Mouse (Mus musculus) ES-E14 (cell line): ENCODE measurements around the gene Ptprk. TPM values are rescaled to one million over a fixed set of nuclear protein-coding genes. Genes with fewer than 3 reads are reported as not detected.

Experiments
- DNase-seq: peaks from one replicate; pipeline ENCODE4 v3.0.0-alpha.2; 2013; ENCODE audit warnings: low read depth, low spot score
- H3K27ac ChIP-seq: 2 replicates; pipeline ENCODE4 v1.5.1; 2012; ENCODE audit warnings: low read depth, mild to moderate bottlenecking, low read length, moderate library complexity, mixed read lengths; ENCODE audit not compliant: poor library complexity, insufficient read depth, severe bottlenecking
- H3K36me3 ChIP-seq: 2 replicates; pipeline ENCODE4 v1.6.1; 2012; ENCODE audit warnings: mild to moderate bottlenecking, low read length, moderate library complexity, mixed read lengths; ENCODE audit not compliant: control insufficient read depth, poor library complexity, insufficient read depth, severe bottlenecking
- H3K4me1 ChIP-seq, 2 experiments: fragments of 150-350 bp in 1 of 2; sonication (generic) in 1 of 2; 2 replicates each; pipeline ENCODE4 v1.6.1; 2012; ENCODE audit warnings: low read length in 2 of 2, mild to moderate bottlenecking in 1 of 2, mixed read lengths in 1 of 2; ENCODE audit not compliant: control insufficient read depth in 2 of 2, insufficient read depth in 2 of 2, poor library complexity in 1 of 2
- H3K4me3 ChIP-seq, 2 experiments: fragments of 150-350 bp in 1 of 2; sonication (generic) in 1 of 2; 2 replicates each; pipeline ENCODE4 v1.5.1; 2012; ENCODE audit warnings: low read length in 2 of 2, low read depth in 1 of 2, mild to moderate bottlenecking in 1 of 2, mixed read lengths in 1 of 2; ENCODE audit not compliant: insufficient read depth in 1 of 2, poor library complexity in 1 of 2, severe bottlenecking in 1 of 2
- H3K9ac ChIP-seq: 2 replicates; pipeline ENCODE4 v1.6.1; 2012; ENCODE audit warnings: low read depth, mild to moderate bottlenecking, low read length, mixed read lengths; ENCODE audit not compliant: poor library complexity, insufficient read depth, severe bottlenecking
- H3K9me3 ChIP-seq: fragments of 150-350 bp; sonication (generic); 2 replicates; pipeline ENCODE4 v1.6.1; 2012; ENCODE audit warnings: low read depth, mild to moderate bottlenecking, low read length; ENCODE audit not compliant: control insufficient read depth, insufficient read depth
- CHD2 ChIP-seq: IDR thresholded peaks from 2 replicates; pipeline ENCODE4 v1.6.1; 2014; ENCODE audit warnings: mild to moderate bottlenecking, low read depth, low read length, inconsistent platforms
- HCFC1 ChIP-seq: IDR thresholded peaks from 2 replicates; pipeline ENCODE4 v1.6.1; 2012; ENCODE audit warnings: low read length, inconsistent platforms, borderline replicate concordance; ENCODE audit not compliant: insufficient read depth
- MAFK ChIP-seq: IDR thresholded peaks from 2 replicates; pipeline ENCODE4 v1.6.1; 2014; ENCODE audit warnings: mild to moderate bottlenecking, low read depth, low read length, inconsistent platforms; ENCODE audit not compliant: insufficient read depth
- ZC3H11A ChIP-seq: IDR thresholded peaks from 2 replicates; pipeline ENCODE4 v1.6.1; 2012; ENCODE audit warnings: low read depth, mild to moderate bottlenecking, inconsistent platforms, low read length, borderline replicate concordance
- ZNF384 ChIP-seq: IDR thresholded peaks from 2 replicates; pipeline ENCODE4 v1.6.1; 2012; ENCODE audit warnings: low read depth, low read length, inconsistent platforms
- in situ Hi-C, 2 experiments: fragments of 600-800 bp; cut with MboI; formaldehyde crosslinking; loops; one replicate each; pipeline ENCODE4 v1.15.1; 2025; ENCODE audit warnings: low sequenced_read_pairs in 2 of 2, inconsistent platforms in 1 of 2; ENCODE audit not compliant: unreplicated experiment in 2 of 2
- total RNA-seq: library from RNA; depleted of rRNA; stranded (reverse); fragments of 300-350 nt; gene quantifications from 2 replicates; pipeline ENCODE4 v1.2.3, GENCODE M21; 2012

Ptprk gene
- total RNA-seq, 1 experiment, result 67.0 TPM

GRCm38 (mm10) chr10:28278757-28279156, 204.1 kb downstream of the Ptprk start:
- Histone ChIP-seq H3K9me3 (no peaks in the 10 kb centered on the region), H3K27ac (no peak overlapping the region), H3K4me3 (no peak overlapping the region), H3K36me3 (no peaks in the 10 kb centered on the region), H3K4me1 (no peaks in the 10 kb centered on the region), H3K9ac (no peak overlapping the region)
- in situ Hi-C loops, result no loop called here
- no peak for DNase-seq
- no peak for TF ChIP-seq MAFK
- TF ChIP-seq ZC3H11A, result no peak
- no peak for TF ChIP-seq ZNF384
- no peak for TF ChIP-seq CHD2
- TF ChIP-seq HCFC1, result no peak

GRCm38 (mm10) chr10:28297531-28297930, 222.9 kb downstream of the Ptprk start:
- Histone ChIP-seq H3K4me1 (no peaks in the 10 kb centered on the region), H3K36me3 (no peaks in the 10 kb centered on the region), H3K9me3 (no peaks in the 10 kb centered on the region), H3K4me3 (no peak overlapping the region), H3K27ac (no peak overlapping the region), H3K9ac (no peak overlapping the region)
- DNase-seq, result no peak
- in situ Hi-C loops, result no loop called here
- no peak for TF ChIP-seq CHD2
- TF ChIP-seq HCFC1, result no peak
- TF ChIP-seq ZC3H11A, result no peak
- TF ChIP-seq ZNF384, result no peak

- no peaks in the 10 kb centered on the region for H3K9me3 ChIP-seq
- TF ChIP-seq ZC3H11A, result no peak
- TF ChIP-seq MAFK, result no peak
- TF ChIP-seq CHD2, result no peak
- TF ChIP-seq HCFC1, result no peak
- DNase-seq, result no peak
- no peak overlapping the region for H3K9ac ChIP-seq
- no peaks in the 10 kb centered on the region for H3K36me3 ChIP-seq
- in situ Hi-C loops, result no loop called here
- no peaks in the 10 kb centered on the region for H3K4me1 ChIP-seq
- H3K4me3 ChIP-seq, result no peak overlapping the region
- H3K27ac ChIP-seq, result no peak overlapping the region
These were observed 224.6 kb downstream of the Ptprk start for GRCm38 (mm10) chr10:28299207-28299606.

GRCm38 (mm10) chr10:28303856-28304255, 229.2 kb downstream of the Ptprk start:
- Histone ChIP-seq H3K4me1 (no peaks in the 10 kb centered on the region), H3K9ac (no peak overlapping the region), H3K4me3 (no peak overlapping the region), H3K36me3 (no peaks in the 10 kb centered on the region), H3K9me3 (no peaks in the 10 kb centered on the region), H3K27ac (no peak overlapping the region)
- no peak for TF ChIP-seq CHD2
- no peak for DNase-seq
- in situ Hi-C loops, result no loop called here

- Histone ChIP-seq H3K4me1 (no peaks in the 10 kb centered on the region), H3K36me3 (no peaks in the 10 kb centered on the region), H3K27ac (no peak overlapping the region), H3K9ac (no peak overlapping the region), H3K9me3 (no peaks in the 10 kb centered on the region), H3K4me3 (no peak overlapping the region)
- in situ Hi-C loops, result no loop called here
- no peak for DNase-seq
- no peak for TF ChIP-seq MAFK
- TF ChIP-seq CHD2, result no peak
- no peak for TF ChIP-seq ZC3H11A
- TF ChIP-seq HCFC1, result no peak
- TF ChIP-seq ZNF384, result no peak
These were observed 229.8 kb downstream of the Ptprk start for GRCm38 (mm10) chr10:28304292-28304875.
